17 mouse cellular contexts compared by ENCODE assay signal in the genomic region with DNA sequence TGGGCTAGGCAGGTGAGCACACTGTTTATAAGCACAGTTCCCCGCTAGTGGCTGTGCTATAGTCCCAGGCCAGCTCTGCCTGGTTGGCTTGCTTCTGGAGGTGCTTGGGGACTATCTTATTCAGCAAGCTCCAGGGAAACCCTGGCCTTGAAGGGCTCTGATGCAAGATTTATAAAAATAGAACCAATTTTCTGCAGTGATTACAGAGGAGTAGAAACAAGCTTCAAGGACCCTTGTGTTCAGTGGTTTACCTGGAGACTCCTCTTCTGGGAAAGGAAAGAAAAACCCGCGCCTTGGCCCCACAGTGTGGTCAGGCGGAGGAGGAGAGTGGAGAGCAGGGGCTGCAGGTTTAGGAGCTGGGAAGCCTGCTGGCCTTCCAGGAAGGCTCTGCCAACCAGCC.
"Had no signal": no experiment of that assay in that cellular context is flagged by ENCODE, and none has a peak within 500 bp of the region (broad histone marks: within the 10 kb centered on the region; RNA-seq: fewer than 3 reads in every experiment).

No protein-coding gene starts in this region.

- H3K9me3 ChIP-seq: intestine, embryonic 15.5 days; limb, embryonic 12.5 days; liver, embryonic 13.5 days; midbrain, embryonic 12.5 days; neural tube, embryonic 13.5 days; stomach, embryonic 15.5 days had no signal

- H3K27ac ChIP-seq: intestine, embryonic 15.5 days; layer of hippocampus, adult 2 months; limb, embryonic 12.5 days; liver, embryonic 13.5 days; midbrain, embryonic 12.5 days; neural tube, embryonic 13.5 days; stomach, embryonic 15.5 days had no signal

- DNase-seq: kidney, adult 18-20 months; kidney, postnatal 10 days; kidney, postnatal 4 days; liver; liver, embryonic 13.5 days; liver, postnatal 0 days; retina, postnatal 1 day; right cerebral cortex, postnatal 4 days; spleen, adult 18-20 months; thymus, postnatal 4 days had no signal

- H3K4me2 ChIP-seq: intestine, embryonic 15.5 days; limb, embryonic 12.5 days; liver, embryonic 13.5 days; midbrain, embryonic 12.5 days; neural tube, embryonic 13.5 days; stomach, embryonic 15.5 days had no signal

- H3K9ac ChIP-seq: intestine, embryonic 15.5 days; limb, embryonic 12.5 days; liver, embryonic 13.5 days; liver, postnatal 0 days; midbrain, embryonic 12.5 days; neural tube, embryonic 13.5 days; stomach, embryonic 15.5 days had no signal

- H3K4me3 ChIP-seq: intestine, embryonic 15.5 days; layer of hippocampus, adult 2 months; limb, embryonic 12.5 days; liver, embryonic 13.5 days; midbrain, embryonic 12.5 days; neural tube, embryonic 13.5 days; stomach, embryonic 15.5 days had no signal

- H3K4me1 ChIP-seq: intestine, embryonic 15.5 days; limb, embryonic 12.5 days; liver, embryonic 13.5 days; stomach, embryonic 15.5 days had no signal

- H3K27me3 ChIP-seq: intestine, embryonic 15.5 days; limb, embryonic 12.5 days; liver, embryonic 13.5 days; midbrain, embryonic 12.5 days; neural tube, embryonic 13.5 days; stomach, embryonic 15.5 days had no signal

- H3K36me3 ChIP-seq: intestine, embryonic 15.5 days; limb, embryonic 12.5 days; liver, embryonic 13.5 days; midbrain, embryonic 12.5 days; neural tube, embryonic 13.5 days; stomach, embryonic 15.5 days had no signal

- ATAC-seq: intestine, embryonic 15.5 days; liver, postnatal 0 days; midbrain, embryonic 16.5 days had no signal
